In the genomic region with DNA sequence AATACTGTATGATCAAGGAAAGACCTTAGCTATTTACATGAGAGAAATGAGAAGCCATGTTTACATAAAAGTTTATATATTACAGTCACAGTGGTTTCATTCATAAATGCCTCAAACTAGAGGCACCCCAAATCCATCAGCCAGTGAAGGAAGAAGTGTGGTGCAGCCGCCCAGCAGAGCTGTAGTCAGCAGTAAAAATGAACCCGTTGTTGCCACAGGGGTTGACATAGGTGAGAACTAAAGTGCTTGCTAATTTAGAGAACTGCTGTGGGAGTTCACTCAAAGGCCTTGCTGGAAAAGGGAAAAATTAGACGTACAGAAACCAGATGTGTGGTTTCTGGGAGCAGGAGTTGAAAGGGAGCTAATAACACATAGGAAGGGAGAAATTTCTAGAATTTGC, we compare ENCODE assay signal across 16 mouse cellular contexts.
"Had no signal": no experiment of that assay in that cellular context is flagged by ENCODE, and none has a peak within 500 bp of the region (broad histone marks: within the 10 kb centered on the region; RNA-seq: fewer than 3 reads in every experiment).

No protein-coding gene starts in this region.

- ATAC-seq: liver, postnatal 0 days; lung, postnatal 0 days; midbrain, embryonic 16.5 days had no signal

- H3K27ac ChIP-seq: lung, embryonic 15.5 days; midbrain, embryonic 10.5 days; midbrain, embryonic 12.5 days; neural tube, embryonic 12.5 days; stomach, embryonic 15.5 days; stomach, postnatal 0 days had no signal

- DNase-seq: liver, postnatal 0 days; lung, adult 2 months; lung, postnatal 14 days; lung, postnatal 36 days; midbrain, embryonic 14.5 days; right cerebral cortex, postnatal 14 days; thymus, adult 2 months; thymus, postnatal 25 days had no signal

- H3K27me3 ChIP-seq: lung, embryonic 15.5 days; midbrain, embryonic 12.5 days; neural tube, embryonic 12.5 days; stomach, embryonic 15.5 days had no signal

- H3K36me3 ChIP-seq: lung, embryonic 15.5 days; midbrain, embryonic 10.5 days; midbrain, embryonic 12.5 days; neural tube, embryonic 12.5 days; stomach, embryonic 15.5 days had no signal

- H3K4me3 ChIP-seq: lung, embryonic 15.5 days; midbrain, embryonic 10.5 days; midbrain, embryonic 12.5 days; neural tube, embryonic 12.5 days; stomach, embryonic 15.5 days had no signal

- H3K4me1 ChIP-seq: lung, embryonic 15.5 days; midbrain, embryonic 10.5 days; midbrain, embryonic 12.5 days; neural tube, embryonic 12.5 days; stomach, embryonic 15.5 days had no signal

- H3K4me2 ChIP-seq: lung, embryonic 15.5 days; midbrain, embryonic 12.5 days; neural tube, embryonic 12.5 days; stomach, embryonic 15.5 days had no signal

- H3K9me3 ChIP-seq: lung, embryonic 15.5 days; midbrain, embryonic 10.5 days; midbrain, embryonic 12.5 days; neural tube, embryonic 12.5 days; stomach, embryonic 15.5 days had no signal

- H3K9ac ChIP-seq: liver, postnatal 0 days; lung, embryonic 15.5 days; midbrain, embryonic 12.5 days; neural tube, embryonic 12.5 days; stomach, embryonic 15.5 days had no signal
